Mouse (Mus musculus) bone marrow, adult 2 months (tissue): ENCODE measurements around the gene Spata5.

Experiments
- CTCF ChIP-seq: fragments of 200-500 bp; IDR thresholded peaks from 2 replicates; pipeline ENCODE4 v1.5.1; 2011; ENCODE audit warnings: low read length, control low read depth; ENCODE audit not compliant: control insufficient read depth, insufficient read depth
- POLR2A ChIP-seq: fragments of 200-500 bp; IDR thresholded peaks from 2 replicates; pipeline ENCODE4 v1.6.1; 2011; ENCODE audit warnings: low read depth, mild to moderate bottlenecking, control low read depth, low read length, borderline replicate concordance; ENCODE audit not compliant: control insufficient read depth

DNA sequence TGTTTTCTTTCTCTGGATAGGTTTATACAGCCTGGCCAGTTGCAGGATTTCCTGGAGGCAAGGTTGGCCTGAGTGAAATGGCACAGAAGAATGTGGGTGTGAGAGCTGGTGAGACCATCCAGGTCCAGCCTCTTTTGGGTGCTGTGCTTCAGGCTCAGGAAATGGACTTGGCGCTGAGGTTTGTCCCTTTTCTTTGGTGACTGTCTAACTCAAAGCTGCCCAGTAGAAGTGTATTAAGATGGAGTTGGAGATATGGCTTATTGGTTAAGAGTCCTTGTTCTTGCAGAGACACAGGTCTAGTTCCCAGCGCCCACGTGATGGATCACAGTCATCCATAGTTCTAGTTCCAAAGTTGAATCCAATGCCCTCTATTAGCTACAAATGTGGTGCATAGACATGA is 6.4 kb downstream of the Spata5 start:
- TF ChIP-seq CTCF (no peak), POLR2A (no peak)
